Mouse (Mus musculus) forebrain, embryonic 15.5 days (tissue): ENCODE measurements around the gene Vsnl1. TPM values are rescaled to one million over a fixed set of nuclear protein-coding genes. Genes with fewer than 3 reads are reported as not detected.

Experiments
- ATAC-seq: fragments of 200-750 bp; cut with Nextera tagmentation; replicated peaks from 2 replicates; pipeline ENCODE4 v1.8.0; 2017; ENCODE audit warnings: mild to moderate bottlenecking, moderate TSS enrichment, moderate library complexity
- H3K27ac ChIP-seq: fragments of 300-500 bp; sonication (generic); replicated peaks from 2 replicates; pipeline ENCODE4 v1.5.1; 2015; ENCODE audit warnings: mild to moderate bottlenecking, inconsistent platforms
- H3K27me3 ChIP-seq: fragments of 300-500 bp; sonication (generic); 2 replicates; pipeline ENCODE4 v1.6.1; 2015; ENCODE audit warnings: inconsistent platforms
- H3K36me3 ChIP-seq: fragments of 300-500 bp; sonication (generic); 2 replicates; pipeline ENCODE4 v1.6.1; 2015; ENCODE audit warnings: mild to moderate bottlenecking, inconsistent platforms
- H3K4me1 ChIP-seq: fragments of 300-500 bp; sonication (generic); 2 replicates; pipeline ENCODE4 v1.6.1; 2015; ENCODE audit warnings: inconsistent platforms
- H3K4me2 ChIP-seq: fragments of 300-500 bp; sonication (generic); replicated peaks from 2 replicates; pipeline ENCODE4 v1.6.1; 2015; ENCODE audit warnings: mild to moderate bottlenecking, inconsistent platforms
- H3K4me3 ChIP-seq: fragments of 300-500 bp; sonication (generic); 2 replicates; pipeline ENCODE4 v1.5.1; 2015; ENCODE audit warnings: mild to moderate bottlenecking, inconsistent platforms
- H3K9ac ChIP-seq: fragments of 300-500 bp; sonication (generic); replicated peaks from 2 replicates; pipeline ENCODE4 v1.6.1; 2015; ENCODE audit warnings: mild to moderate bottlenecking, inconsistent platforms
- H3K9me3 ChIP-seq: fragments of 300-500 bp; sonication (generic); 2 replicates; pipeline ENCODE4 v1.6.1; 2016; ENCODE audit warnings: inconsistent platforms
- WGBS: fragments of 180-500 bp; shearing (Covaris S2); methylation state at CpG from one replicate; pipeline ENCODE4 v1.1.7; 2015; ENCODE audit warnings: mixed read lengths; 5-methylcytosine and 5-hydroxymethylcytosine counted together
- polyA plus RNA-seq: library from polyadenylated mRNA; unstranded; fragments of >200 nt; fragmentation: Nextera tagmentation; extraction: Ambion mirVana; gene quantifications from 2 replicates; pipeline ENCODE4 v1.2.1, GENCODE M21; 2015

Gene Vsnl1
- 13.1 and 16.6 TPM in 2 replicates for polyA plus RNA-seq

- H3K9ac ChIP-seq = peak within 1 kb of the TSS; percentile 51
- 2% methylated on average over 34 of the region's 34 CpGs for WGBS
- peak; percentile 96 for ATAC-seq
- H3K27ac ChIP-seq = peak within 1 kb of the TSS; percentile 76
- H3K4me2 ChIP-seq = peak within 1 kb of the TSS; percentile 84
- H3K4me1 ChIP-seq = peaks cover 24% of the 10 kb centered on the region
- H3K9me3 ChIP-seq = no peaks in the 10 kb centered on the region
- H3K4me3 ChIP-seq = peak within 1 kb of the TSS; percentile 48
- H3K36me3 ChIP-seq = no peaks in the 10 kb centered on the region
- H3K27me3 ChIP-seq = 0 out of 2 replicates have a peak, but pooled peaks cover 6% of the 10 kb centered on the region
Measured at GRCm38 (mm10) chr12:11436497-11437265, at the start of gene Vsnl1. TSS of gene Vsnl1 (minus strand) at chr12:11436613.

GRCm38 (mm10) chr12:11456632-11457031 lies 20.2 kb upstream of the Vsnl1 start:
- no peak for ATAC-seq
- peak overlapping the region; percentile 62 for H3K4me3 ChIP-seq
- WGBS = 89% methylated on average over 4 of the region's 4 CpGs

DNA sequence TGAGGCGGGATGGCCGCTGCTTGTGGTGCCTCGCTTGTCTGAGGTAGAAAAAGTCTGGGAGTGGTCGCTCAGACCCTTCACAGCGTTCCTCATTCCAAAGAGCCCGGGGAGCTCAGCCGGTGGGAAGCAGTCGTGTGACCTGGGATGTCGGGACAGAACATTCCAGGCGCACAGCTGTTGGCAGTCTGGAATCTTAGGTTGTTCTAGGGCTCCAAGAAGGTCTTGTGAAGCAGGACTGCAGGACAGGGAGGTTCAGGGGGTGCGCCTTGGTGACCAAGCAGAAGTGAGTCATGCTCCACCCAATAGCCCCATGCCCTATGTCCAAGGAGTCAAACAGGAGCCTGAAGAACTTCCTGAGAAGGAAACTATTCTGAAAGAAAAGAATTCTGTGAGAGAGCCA lies 19.8 kb upstream of the Vsnl1 start:
- no peak overlapping the region for H3K27ac ChIP-seq
- 4% methylated on average over 11 of the region's 11 CpGs for WGBS
- peak overlapping the region; percentile 73 for H3K4me2 ChIP-seq
- H3K9me3 ChIP-seq = no peaks in the 10 kb centered on the region
- no peaks in the 10 kb centered on the region for H3K36me3 ChIP-seq
- H3K9ac ChIP-seq = peak overlapping the region; percentile 64
- no peaks in the 10 kb centered on the region for H3K27me3 ChIP-seq
- peak overlapping the region; percentile 62 for H3K4me3 ChIP-seq
- ATAC-seq = no peak
- no peaks in the 10 kb centered on the region for H3K4me1 ChIP-seq

More at GRCm38 (mm10) chr12:11456632-11457031, 20.2 kb upstream of the Vsnl1 start:
- Histone ChIP-seq H3K27ac (no peak overlapping the region), H3K4me2 (peak overlapping the region; percentile 73), H3K36me3 (no peaks in the 10 kb centered on the region), H3K4me1 (no peaks in the 10 kb centered on the region), H3K9ac (no peak overlapping the region), H3K9me3 (no peaks in the 10 kb centered on the region), H3K27me3 (no peaks in the 10 kb centered on the region)

DNA sequence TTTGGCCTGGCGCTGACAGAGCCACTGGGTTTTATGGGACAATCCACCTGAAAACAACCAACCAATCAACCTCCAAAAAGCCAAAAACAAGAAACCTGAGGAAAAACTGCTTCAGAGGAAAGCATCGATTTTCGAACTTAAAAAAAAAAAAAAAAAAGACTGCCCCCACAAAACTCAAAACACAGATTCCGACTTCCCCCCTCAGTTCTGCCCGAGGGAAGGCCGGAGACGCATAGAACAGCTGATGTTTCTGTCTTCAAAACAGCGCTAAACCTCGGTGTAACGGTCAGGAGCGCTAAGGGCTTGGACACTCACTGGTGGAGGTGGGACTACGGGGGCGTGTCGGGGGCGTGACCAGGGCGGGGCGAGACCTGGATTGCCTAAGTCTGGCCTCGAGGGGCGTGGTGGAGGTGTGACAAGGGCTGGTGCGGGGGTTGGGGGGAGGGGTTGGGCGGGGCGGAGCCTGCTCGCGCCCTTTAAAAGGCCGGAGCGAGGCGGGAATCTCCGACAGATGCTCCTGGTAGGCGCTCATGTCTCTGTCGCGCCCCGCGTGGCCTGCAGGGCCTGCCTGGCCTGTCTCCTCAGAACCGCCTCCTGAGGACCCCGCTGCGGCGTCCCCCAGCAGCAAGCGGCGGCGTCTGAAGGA lies 19.3 kb upstream of the Vsnl1 start, which contains the start of gene Rad51ap2:
Gene Rad51ap2, plus strand, starts transcription at position 531 of the 646 bp plus-strand sequence.
- peak within 1 kb of the TSS; percentile 64 for H3K9ac ChIP-seq
- H3K27me3 ChIP-seq = no peaks in the 10 kb centered on the region
- H3K4me2 ChIP-seq = peak within 1 kb of the TSS; percentile 73
- no peaks in the 10 kb centered on the region for H3K9me3 ChIP-seq
- peak; percentile 99 for ATAC-seq
- peak within 1 kb of the TSS; percentile 62 for H3K4me3 ChIP-seq
- no peak within 1 kb of the TSS for H3K27ac ChIP-seq
- no peaks in the 10 kb centered on the region for H3K36me3 ChIP-seq
- no peaks in the 10 kb centered on the region for H3K4me1 ChIP-seq
- under 1% methylated on average over 40 of the region's 40 CpGs for WGBS

DNA sequence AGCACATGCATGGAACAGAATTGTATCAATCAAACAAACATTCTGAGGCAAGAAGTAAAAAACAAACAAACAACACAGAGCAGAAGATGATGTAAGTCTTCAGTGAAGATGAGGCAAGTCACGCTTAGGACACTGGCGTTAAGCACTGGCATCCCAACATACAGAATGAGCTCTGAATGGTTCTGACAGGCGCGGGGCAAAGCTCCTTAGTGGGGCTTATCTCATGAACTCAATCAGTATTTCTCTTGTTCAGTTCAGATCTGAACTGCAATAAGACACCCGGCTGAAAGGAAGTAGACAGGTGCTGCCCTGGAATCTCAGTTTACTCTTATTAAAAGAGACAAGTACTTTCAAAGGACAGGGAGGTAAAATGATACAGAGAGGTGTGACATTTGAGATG lies 17.7 kb upstream of the Vsnl1 start:
- no peaks in the 10 kb centered on the region for H3K27me3 ChIP-seq
- no peaks in the 10 kb centered on the region for H3K36me3 ChIP-seq
- no peak overlapping the region for H3K4me2 ChIP-seq
- no peaks in the 10 kb centered on the region for H3K9me3 ChIP-seq
- no peaks in the 10 kb centered on the region for H3K4me1 ChIP-seq
- no peak overlapping the region for H3K9ac ChIP-seq
- H3K27ac ChIP-seq = no peak overlapping the region
- ATAC-seq = no peak
- H3K4me3 ChIP-seq = no peak overlapping the region
- 78% methylated on average over 5 of the region's 5 CpGs for WGBS

DNA sequence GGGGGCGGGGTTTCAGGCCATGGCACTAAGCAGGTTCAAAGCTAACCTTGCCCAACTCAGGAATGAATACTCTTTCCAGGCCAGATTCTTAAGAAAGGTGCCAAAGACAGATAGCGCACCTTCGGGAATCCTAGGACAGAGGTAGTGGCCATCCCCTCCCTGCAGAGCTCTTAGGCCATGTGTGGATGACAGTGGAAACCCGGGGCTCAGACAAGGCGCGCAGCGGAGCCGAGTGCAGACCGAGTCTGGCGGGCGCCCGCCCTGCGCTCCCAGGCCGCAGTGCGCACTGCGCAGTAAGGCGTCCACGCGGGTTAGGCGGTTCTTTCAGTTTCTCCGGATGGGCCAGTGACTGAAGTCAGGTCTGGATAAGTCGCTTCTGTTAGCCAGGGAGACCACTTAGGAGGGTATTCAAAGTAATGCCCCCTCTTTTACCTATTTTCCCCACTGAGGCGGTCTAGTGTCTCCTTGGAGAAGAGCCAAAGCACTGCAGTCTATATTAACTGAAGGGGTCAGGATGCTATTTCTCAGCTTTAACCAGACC lies 1.6 kb upstream of the Vsnl1 start:
- Histone ChIP-seq H3K27ac (no peak overlapping the region), H3K9ac (no peak overlapping the region), H3K9me3 (no peaks in the 10 kb centered on the region), H3K36me3 (no peaks in the 10 kb centered on the region), H3K4me3 (peak overlapping the region; percentile 27), H3K4me1 (peaks cover 24% of the 10 kb centered on the region), H3K27me3 (0 out of 2 replicates have a peak, but pooled peaks cover 6% of the 10 kb centered on the region), H3K4me2 (peak overlapping the region; percentile 84)
- peak; percentile 16; the same call in 1 of the 2 replicates for ATAC-seq
- WGBS = 19% methylated on average over 23 of the region's 23 CpGs

DNA sequence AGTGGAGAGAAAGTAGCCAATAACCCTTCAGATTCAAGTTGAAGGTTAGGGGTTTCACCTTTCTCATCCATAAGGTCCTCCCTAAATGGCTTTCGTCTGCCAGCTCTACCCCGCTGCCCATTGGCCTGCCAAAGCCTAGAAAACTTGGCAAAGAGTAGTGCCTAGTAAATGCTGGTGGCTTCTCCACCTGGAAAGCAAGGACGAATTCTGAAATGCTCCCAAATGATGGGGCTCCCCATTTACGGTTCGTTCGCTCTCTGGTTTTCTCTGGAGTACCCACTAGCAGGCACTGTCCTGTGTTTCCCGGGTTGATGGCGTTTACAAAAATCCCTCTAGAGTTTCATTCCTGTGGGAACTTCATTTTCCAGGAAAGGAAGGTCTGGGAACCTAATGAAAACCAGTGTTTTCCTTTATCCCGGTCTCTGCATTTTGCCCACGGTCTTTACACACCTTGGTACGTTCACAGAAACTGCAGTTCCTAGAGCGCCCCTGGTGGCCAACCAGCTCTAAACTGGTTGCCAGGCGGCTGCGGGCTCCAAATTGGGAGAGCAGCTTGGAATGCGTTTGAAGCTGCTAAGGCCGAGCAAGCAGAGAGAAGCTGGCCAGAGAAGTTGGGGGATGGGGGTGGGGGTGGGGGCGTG lies 973 bp upstream of the Vsnl1 start:
- peak overlapping the region; percentile 51 for H3K9ac ChIP-seq

GRCm38 (mm10) chr12:11436023-11436350 lies 426 bp downstream of the Vsnl1 start:
- H3K4me1 ChIP-seq = peaks cover 24% of the 10 kb centered on the region
- 0 out of 2 replicates have a peak, but pooled peaks cover 6% of the 10 kb centered on the region for H3K27me3 ChIP-seq
- H3K4me2 ChIP-seq = peak overlapping the region; percentile 84
- no peaks in the 10 kb centered on the region for H3K36me3 ChIP-seq
- peak overlapping the region; percentile 76 for H3K27ac ChIP-seq
- H3K9me3 ChIP-seq = no peaks in the 10 kb centered on the region
- WGBS = under 1% methylated on average over 12 of the region's 12 CpGs
- peak overlapping the region; percentile 51 for H3K9ac ChIP-seq
- ATAC-seq = peak; percentile 47
- peak overlapping the region; percentile 48 for H3K4me3 ChIP-seq

More for the DNA sequence above, 973 bp upstream of the Vsnl1 start:
- Histone ChIP-seq H3K27me3 (0 out of 2 replicates have a peak, but pooled peaks cover 6% of the 10 kb centered on the region), H3K4me1 (peaks cover 24% of the 10 kb centered on the region), H3K27ac (peak overlapping the region; percentile 76; the same call in 1 of the 2 replicates), H3K4me2 (peak overlapping the region; percentile 84), H3K4me3 (peak overlapping the region; percentile 48), H3K36me3 (no peaks in the 10 kb centered on the region), H3K9me3 (no peaks in the 10 kb centered on the region)
- WGBS = 17% methylated on average over 16 of the region's 17 CpGs
- ATAC-seq = peak; percentile 55

GRCm38 (mm10) chr12:11435246-11436022 lies 979 bp downstream of the Vsnl1 start:
- H3K4me2 ChIP-seq = peak overlapping the region; percentile 84
- H3K36me3 ChIP-seq = no peaks in the 10 kb centered on the region
- H3K27ac ChIP-seq = peak overlapping the region; percentile 76; the same call in 1 of the 2 replicates
- H3K9ac ChIP-seq = peak overlapping the region; percentile 51
- WGBS = 9% methylated on average over 15 of the region's 15 CpGs
- peak overlapping the region; percentile 48 for H3K4me3 ChIP-seq
- H3K27me3 ChIP-seq = 0 out of 2 replicates have a peak, but pooled peaks cover 6% of the 10 kb centered on the region
- H3K9me3 ChIP-seq = no peaks in the 10 kb centered on the region
- H3K4me1 ChIP-seq = peaks cover 24% of the 10 kb centered on the region
- no peak for ATAC-seq

- Histone ChIP-seq H3K4me3 (0 out of 2 replicates have a peak overlapping the region, but pooled peaks have one; percentile 48), H3K27me3 (0 out of 2 replicates have a peak, but pooled peaks cover 6% of the 10 kb centered on the region), H3K4me1 (peaks cover 24% of the 10 kb centered on the region), H3K9me3 (no peaks in the 10 kb centered on the region), H3K4me2 (no peak overlapping the region; the same call in 1 of the 2 replicates), H3K36me3 (no peaks in the 10 kb centered on the region), H3K27ac (no peak overlapping the region), H3K9ac (no peak overlapping the region)
- WGBS = 74% methylated on average over 8 of the region's 8 CpGs
- no peak for ATAC-seq
Measured at GRCm38 (mm10) chr12:11434446-11434845, 2.0 kb downstream of the Vsnl1 start.

- no peak for ATAC-seq
- Histone ChIP-seq H3K4me1 (peaks cover 24% of the 10 kb centered on the region), H3K27me3 (0 out of 2 replicates have a peak, but pooled peaks cover 4% of the 10 kb centered on the region), H3K9me3 (no peaks in the 10 kb centered on the region), H3K36me3 (no peaks in the 10 kb centered on the region), H3K4me2 (no peak overlapping the region), H3K9ac (no peak overlapping the region), H3K27ac (no peak overlapping the region), H3K4me3 (no peak overlapping the region)
- 38% methylated on average over 1 of the region's 1 CpGs for WGBS
Measured at GRCm38 (mm10) chr12:11433716-11434115, 2.7 kb downstream of the Vsnl1 start.
